Mouse (Mus musculus) myocyte (in vitro differentiated cells): ENCODE measurements around the gene Fam129a. TPM values are rescaled to one million over a fixed set of nuclear protein-coding genes. Genes with fewer than 3 reads are reported as not detected.

Source experiments
- H3K27me3 ChIP-seq: one replicate; pipeline ENCODE4 v1.6.1; 2011; ENCODE audit not compliant: control insufficient read depth, insufficient read depth, insufficient read length
- H3K36me3 ChIP-seq: one replicate; pipeline ENCODE4 v1.6.1; 2011; ENCODE audit not compliant: control insufficient read depth, insufficient read depth
- H3K4me2 ChIP-seq: one replicate; pipeline ENCODE4 v1.6.1; 2011; ENCODE audit warnings: low read depth, control low read depth
- H3K4me3 ChIP-seq: one replicate; pipeline ENCODE4 v1.5.1; 2011; ENCODE audit warnings: mild to moderate bottlenecking, control low read depth, moderate library complexity
- H3K79me2 ChIP-seq: one replicate; pipeline ENCODE4 v1.6.1; 2011; ENCODE audit not compliant: control insufficient read depth, insufficient read depth
- H3ac ChIP-seq: one replicate; pipeline ENCODE4 v1.6.1; 2011; ENCODE audit not compliant: control insufficient read depth, insufficient read length
- CEBPB ChIP-seq: IDR thresholded peaks from 2 replicates; pipeline ENCODE4 v1.6.1; 2011; ENCODE audit warnings: mild to moderate bottlenecking, moderate library complexity; ENCODE audit not compliant: poor library complexity, insufficient read depth, severe bottlenecking
- E2F4 ChIP-seq: IDR thresholded peaks from one replicate; pipeline ENCODE4 v1.6.1; 2011; ENCODE audit warnings: mild to moderate bottlenecking, control low read depth, moderate library complexity; ENCODE audit not compliant: insufficient read depth
- MAX ChIP-seq: IDR thresholded peaks from one replicate; pipeline ENCODE4 v1.6.1; 2011; ENCODE audit warnings: low read depth, mild to moderate bottlenecking, control low read depth
- MYOD1 ChIP-seq, 3 experiments: IDR thresholded peaks; one replicate each; pipeline ENCODE4 v1.6.1; 2011; ENCODE audit warnings: control low read depth in 2 of 3, low read depth in 2 of 3, mild to moderate bottlenecking in 2 of 3, moderate library complexity in 1 of 3; ENCODE audit not compliant: insufficient read length in 2 of 3, control insufficient read depth in 1 of 3
- MYOG ChIP-seq, 3 experiments: IDR thresholded peaks; one replicate each; pipeline ENCODE4 v1.6.1; 2011; ENCODE audit warnings: control low read depth in 2 of 3, low read depth in 2 of 3, mild to moderate bottlenecking in 2 of 3; ENCODE audit not compliant: insufficient read length in 2 of 3, control insufficient read depth in 1 of 3, insufficient read depth in 1 of 3
- POLR2A ChIP-seq: IDR thresholded peaks from one replicate; pipeline ENCODE4 v1.6.1; 2011; ENCODE audit warnings: low read depth, mild to moderate bottlenecking, control low read depth, moderate library complexity; ENCODE audit not compliant: insufficient read length
- POLR2AphosphoS2 ChIP-seq: IDR thresholded peaks from one replicate; pipeline ENCODE4 v1.6.1; 2011; ENCODE audit warnings: low read depth, control low read depth; ENCODE audit not compliant: insufficient read length
- REST ChIP-seq: IDR thresholded peaks from one replicate; pipeline ENCODE4 v1.6.1; 2011; ENCODE audit warnings: mild to moderate bottlenecking, control low read depth, moderate library complexity; ENCODE audit not compliant: insufficient read depth, insufficient read length
- SRF ChIP-seq: IDR thresholded peaks from one replicate; pipeline ENCODE4 v1.6.1; 2011; ENCODE audit warnings: low read depth; ENCODE audit not compliant: control insufficient read depth, insufficient read length
- TCF12 ChIP-seq: IDR thresholded peaks from one replicate; pipeline ENCODE4 v1.6.1; 2011; ENCODE audit warnings: mild to moderate bottlenecking, control low read depth; ENCODE audit not compliant: poor library complexity, insufficient read depth, severe bottlenecking
- TCF3 ChIP-seq: IDR thresholded peaks from one replicate; pipeline ENCODE4 v1.6.1; 2011; ENCODE audit warnings: low read depth, control low read depth; ENCODE audit not compliant: insufficient read length
- USF1 ChIP-seq: IDR thresholded peaks from one replicate; pipeline ENCODE4 v1.6.1; 2011; ENCODE audit warnings: low read depth, mild to moderate bottlenecking, control low read depth, moderate library complexity
- polyA plus RNA-seq: library from polyadenylated mRNA; unstranded; fragments of >200 nt; fragmentation: generic; extraction: Trizol; gene quantifications from one replicate; pipeline ENCODE4 v1.2.1, GENCODE M21; 2012; ENCODE audit warnings: missing spikeins

Fam129a gene
- polyA plus RNA-seq, 1 experiment: 2.7 TPM

- Histone ChIP-seq H3K27me3 (no peaks in the 10 kb centered on the region), H3K79me2 (no peaks in the 10 kb centered on the region), H3K36me3 (no peaks in the 10 kb centered on the region), H3K4me2 (no peak overlapping the region), H3K4me3 (no peak overlapping the region), H3ac (no peak overlapping the region)
- TF ChIP-seq POLR2A: no peak
- TF ChIP-seq TCF3: no peak
- TF ChIP-seq CEBPB: no peak
- TF ChIP-seq SRF: no peak
- TF ChIP-seq MYOG (IDR thresholded peaks at IDR 0.05; ENCODE audit: control insufficient read depth in 1 of 3, insufficient read depth in 1 of 3, insufficient read length in 2 of 3, low read depth in 2 of 3): no peak
- TF ChIP-seq MAX: no peak
- TF ChIP-seq E2F4: no peak
- no peak for TF ChIP-seq POLR2AphosphoS2
- TF ChIP-seq TCF12: no peak
- no peak for TF ChIP-seq REST
- no peak for TF ChIP-seq MYOD1 (IDR thresholded peaks at IDR 0.05; ENCODE audit: control insufficient read depth in 1 of 3, insufficient read length in 2 of 3, low read depth in 2 of 3)
Measured at GRCm38 (mm10) chr1:151614320-151614935, 43.4 kb downstream of the Fam129a start.

- no peaks in the 10 kb centered on the region for H3K79me2 ChIP-seq
- TF ChIP-seq MYOD1 (IDR thresholded peaks at IDR 0.05; ENCODE audit: control insufficient read depth in 1 of 3, insufficient read length in 2 of 3, low read depth in 2 of 3): no peak
- TF ChIP-seq REST: no peak
- TF ChIP-seq CEBPB: no peak
- TF ChIP-seq TCF12: no peak
- TF ChIP-seq E2F4: no peak
- TF ChIP-seq MYOG (IDR thresholded peaks at IDR 0.05; ENCODE audit: control insufficient read depth in 1 of 3, insufficient read depth in 1 of 3, insufficient read length in 2 of 3, low read depth in 2 of 3): no peak
- no peak overlapping the region for H3K4me2 ChIP-seq
Measured at GRCm38 (mm10) chr1:151615625-151616024, 44.6 kb downstream of the Fam129a start.

GRCm38 (mm10) chr1:151616555-151617205 is 45.7 kb downstream of the Fam129a start:
- no peaks in the 10 kb centered on the region for H3K36me3 ChIP-seq
- no peak overlapping the region for H3K4me2 ChIP-seq
- TF ChIP-seq MYOD1 (IDR thresholded peaks at IDR 0.05; ENCODE audit: control insufficient read depth in 1 of 3, insufficient read length in 2 of 3, low read depth in 2 of 3): no peak
- no peak for TF ChIP-seq CEBPB
- no peak for TF ChIP-seq TCF12
- no peak for TF ChIP-seq MYOG (IDR thresholded peaks at IDR 0.05; ENCODE audit: control insufficient read depth in 1 of 3, insufficient read depth in 1 of 3, insufficient read length in 2 of 3, low read depth in 2 of 3)
- TF ChIP-seq POLR2AphosphoS2: no peak
- TF ChIP-seq MAX: no peak
- TF ChIP-seq USF1: no peak
- no peak for TF ChIP-seq TCF3
- TF ChIP-seq POLR2A: no peak
- TF ChIP-seq E2F4: no peak
- no peak for TF ChIP-seq SRF
- no peak for TF ChIP-seq REST
- H3ac ChIP-seq: no peak overlapping the region
- H3K79me2 ChIP-seq: no peaks in the 10 kb centered on the region
- H3K4me3 ChIP-seq: no peak overlapping the region
- no peaks in the 10 kb centered on the region for H3K27me3 ChIP-seq

More at GRCm38 (mm10) chr1:151615625-151616024, 44.6 kb downstream of the Fam129a start:
- no peak overlapping the region for H3K4me3 ChIP-seq
- H3K27me3 ChIP-seq: no peaks in the 10 kb centered on the region
- no peaks in the 10 kb centered on the region for H3K36me3 ChIP-seq
- H3ac ChIP-seq: no peak overlapping the region

GRCm38 (mm10) chr1:151618251-151618650 is 47.3 kb downstream of the Fam129a start:
- Histone ChIP-seq H3K36me3 (no peaks in the 10 kb centered on the region), H3K27me3 (no peaks in the 10 kb centered on the region), H3K79me2 (no peaks in the 10 kb centered on the region), H3ac (no peak overlapping the region), H3K4me3 (no peak overlapping the region), H3K4me2 (no peak overlapping the region)
- TF ChIP-seq E2F4 (no peak), USF1 (no peak), POLR2AphosphoS2 (no peak), REST (no peak), TCF3 (no peak), CEBPB (no peak), MYOD1 (IDR thresholded peaks at IDR 0.05; ENCODE audit: control insufficient read depth in 1 of 3, insufficient read length in 2 of 3, low read depth in 2 of 3) (no peak), SRF (no peak), MYOG (IDR thresholded peaks at IDR 0.05; ENCODE audit: control insufficient read depth in 1 of 3, insufficient read depth in 1 of 3, insufficient read length in 2 of 3, low read depth in 2 of 3) (no peak), MAX (no peak), TCF12 (no peak), POLR2A (no peak)
